Mouse (Mus musculus) CH12.LX (cell line): ENCODE results near the gene Krt18.

Source experiments
- CTCF ChIP-seq, 2 experiments: IDR thresholded peaks in 1 of 2; conservative IDR thresholded peaks in 1 of 2; 2 replicates each; pipeline ENCODE4 v1.5.1; 2011 to 2012; ENCODE audit warnings: low read depth in 2 of 2, low read length in 2 of 2, improper control_type of control experiment in 1 of 2, inconsistent platforms in 1 of 2, mild to moderate bottlenecking in 1 of 2, moderate library complexity in 1 of 2
- USF1 ChIP-seq: IDR thresholded peaks from 2 replicates; pipeline ENCODE4 v1.6.1; 2014; ENCODE audit warnings: low read depth, mild to moderate bottlenecking, inconsistent platforms, low read length, improper control_type of control experiment
- ZNF384 ChIP-seq: IDR thresholded peaks from 2 replicates; pipeline ENCODE4 v1.6.1; 2012; ENCODE audit warnings: low read depth, low read length, improper control_type of control experiment, inconsistent platforms

GRCm38 (mm10) chr15:101983949-101984601, 43.9 kb upstream of the Krt18 start:
- TF ChIP-seq USF1 = peak; percentile 14; the same call in 1 of the 2 replicates
- TF ChIP-seq CTCF (conservative IDR thresholded peaks at IDR 0.05 in 1 of 2, IDR thresholded peaks at IDR 0.05 in 1 of 2; ENCODE audit: low read depth in 2 of 2, low read length in 2 of 2) = peak; percentile 89 to 94
- peak; percentile 77 for TF ChIP-seq ZNF384
